Mouse (Mus musculus): ENCODE measurements around the gene Rsrp1. TPM values are rescaled to one million over a fixed set of nuclear protein-coding genes. Genes with fewer than 3 reads are reported as not detected.

Rsrp1 gene
- polyA plus RNA-seq, 1 experiment from 2014 or later = 512 TPM

DNA sequence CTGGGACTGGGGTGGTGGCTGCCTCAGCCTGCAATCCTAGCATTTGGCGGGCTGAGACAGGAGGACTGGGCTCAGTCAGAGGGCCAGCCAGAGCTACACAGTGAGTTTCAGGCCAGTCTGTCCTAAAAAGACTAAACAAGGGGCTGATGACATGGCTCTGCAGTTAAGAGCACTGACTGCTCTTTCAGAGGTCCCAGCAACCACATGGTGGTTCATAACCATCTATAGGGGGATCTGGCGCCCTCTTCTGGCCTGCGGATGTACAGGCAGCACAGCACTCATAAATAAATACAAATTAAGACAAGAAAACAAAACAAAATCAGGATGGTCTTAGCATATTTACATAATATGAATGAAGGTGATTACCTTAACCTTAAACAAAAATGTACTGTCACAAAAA is 10.0 kb upstream of the Rsrp1 start:
- Histone ChIP-seq H3K36me3 (peaks cover 34% of the 10 kb centered on the region), H3K27me3 (no peaks in the 10 kb centered on the region), H3K27ac (no peak overlapping the region), H3K9ac (no peak overlapping the region; the same call in 1 of the 2 replicates), H3K4me3 (peak overlapping the region; percentile 80; the same call in 1 of the 2 replicates), H3K4me2 (peak overlapping the region; percentile 71), H3K9me3 (no peaks in the 10 kb centered on the region), H3K4me1 (peaks cover 17% of the 10 kb centered on the region)
- ATAC-seq (ENCODE audit: insufficient number of reproducible peaks, insufficient read depth, low FRiP score, low TSS enrichment, low read depth) = no peak
- WGBS = 31% methylated on average over 3 of the region's 3 CpGs

DNA sequence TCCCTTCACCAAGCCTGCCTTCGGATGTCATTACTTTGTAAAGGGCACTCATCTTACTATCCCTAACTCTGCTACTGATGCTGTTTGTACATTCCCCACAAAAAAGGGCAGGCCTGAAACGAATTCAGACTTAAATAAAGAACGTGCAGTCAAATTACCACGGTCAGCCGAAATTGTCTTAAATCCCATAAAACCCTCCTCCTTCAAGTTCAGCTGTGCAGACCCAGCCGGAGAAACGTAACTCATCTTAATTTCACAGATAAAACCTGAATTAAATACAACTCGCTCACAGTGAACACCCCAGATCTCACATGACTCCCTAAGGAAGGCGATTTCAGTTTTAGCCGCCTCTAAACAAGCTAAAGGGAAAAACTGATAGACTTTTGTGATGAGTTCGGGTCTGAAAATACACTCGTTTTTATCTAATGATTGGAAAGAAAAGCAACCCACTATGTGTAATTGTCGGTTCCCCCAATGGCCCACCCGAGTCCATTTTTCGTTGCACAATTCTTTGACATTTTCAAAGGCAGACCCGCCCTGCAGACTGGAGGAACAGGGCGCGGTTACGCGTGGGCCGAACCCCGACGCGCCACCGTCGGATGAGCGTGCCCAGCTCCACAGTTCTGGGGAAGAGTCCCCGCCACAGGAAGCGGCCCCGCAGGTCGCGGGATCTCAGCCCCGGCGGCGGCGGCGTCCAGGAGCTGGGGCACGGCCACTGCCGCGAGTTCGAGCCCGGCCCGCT is 9.1 kb upstream of the Rsrp1 start:
- Histone ChIP-seq H3K4me1 (peaks cover 17% of the 10 kb centered on the region), H3K27ac (peak overlapping the region; percentile 94), H3K9me3 (no peaks in the 10 kb centered on the region), H3K4me3 (peak overlapping the region; percentile 80), H3K4me2 (peak overlapping the region; percentile 71), H3K27me3 (no peaks in the 10 kb centered on the region), H3K36me3 (peaks cover 25% of the 10 kb centered on the region), H3K9ac (peak overlapping the region; percentile 92)
- WGBS = under 1% methylated on average over 43 of the region's 43 CpGs
- peak; percentile 73 for ATAC-seq (ENCODE audit: insufficient number of reproducible peaks, insufficient read depth, low FRiP score, low TSS enrichment, low read depth)

DNA sequence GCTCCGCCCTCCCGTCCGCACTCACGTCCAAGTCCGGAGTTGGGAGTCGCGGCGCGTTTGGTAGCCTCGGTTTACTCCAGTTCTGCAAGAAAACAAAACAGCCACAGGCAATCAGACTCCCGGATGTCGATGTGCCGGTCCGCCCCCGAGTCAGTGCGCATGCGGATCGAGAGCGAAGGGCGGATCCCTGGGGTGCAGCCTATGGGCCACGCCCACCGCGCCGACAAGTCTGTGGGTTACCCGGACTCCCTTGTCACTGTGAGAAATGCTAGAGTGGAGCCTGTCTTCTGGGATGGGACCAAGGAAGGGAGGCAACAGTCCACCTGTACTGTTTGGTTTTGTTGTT is 8.6 kb upstream of the Rsrp1 start, which contains the start of gene Tmem50a:
Gene Tmem50a (minus strand): TSS at position 161 of the 346 bp plus-strand sequence.
- peak; percentile 89 for ATAC-seq (ENCODE audit: insufficient number of reproducible peaks, insufficient read depth, low FRiP score, low TSS enrichment, low read depth)
- H3K4me3 ChIP-seq = peak within 1 kb of the TSS; percentile 80
- peak within 1 kb of the TSS; percentile 92 for H3K9ac ChIP-seq
- peak within 1 kb of the TSS; percentile 94 for H3K27ac ChIP-seq
- under 1% methylated on average over 25 of the region's 25 CpGs for WGBS
- H3K4me2 ChIP-seq = peak within 1 kb of the TSS; percentile 71
- H3K4me1 ChIP-seq = peaks cover 17% of the 10 kb centered on the region
- H3K9me3 ChIP-seq = no peaks in the 10 kb centered on the region
- peaks cover 22% of the 10 kb centered on the region for H3K36me3 ChIP-seq
- H3K27me3 ChIP-seq = no peaks in the 10 kb centered on the region

DNA sequence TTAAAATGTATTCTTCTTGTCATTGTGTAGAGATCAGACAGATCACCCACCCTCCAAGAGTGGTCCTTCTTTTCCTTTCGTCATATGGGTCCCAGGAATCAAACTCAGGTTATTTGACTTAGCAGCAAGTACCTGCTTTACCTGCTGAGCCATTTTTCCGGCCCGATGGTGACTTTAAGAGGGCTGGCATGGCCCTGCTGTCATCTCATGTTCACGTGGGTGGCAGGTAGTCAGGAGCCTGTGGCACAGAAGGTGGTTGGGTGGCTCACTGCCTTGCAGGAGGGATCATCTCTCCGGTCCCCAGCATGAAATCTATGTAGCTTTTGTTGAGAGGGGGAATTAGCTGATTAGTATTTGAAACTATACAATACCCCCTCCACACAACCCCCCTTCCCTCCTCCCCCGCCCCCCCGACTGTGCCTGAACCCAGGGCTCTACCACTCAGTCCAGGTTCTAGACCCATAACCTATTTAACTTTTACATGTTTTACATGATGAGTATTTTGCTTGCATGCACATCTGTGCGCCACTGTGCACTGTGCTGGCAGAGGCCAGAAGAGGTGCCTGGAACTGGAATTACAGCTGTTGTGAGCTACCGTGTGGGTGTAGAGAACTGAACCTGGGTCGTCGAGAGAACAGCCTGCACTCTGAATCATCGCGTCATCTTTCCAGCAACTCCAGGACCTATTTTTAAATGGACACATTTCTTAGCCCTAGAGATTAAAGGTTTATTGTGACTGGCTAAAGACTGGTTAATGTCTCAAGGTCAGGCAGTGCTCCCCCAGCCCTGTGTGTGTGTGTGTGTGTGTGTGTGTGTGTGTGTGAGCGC is 8.0 kb upstream of the Rsrp1 start:
- H3K9me3 ChIP-seq = no peaks in the 10 kb centered on the region
- H3K27ac ChIP-seq = peak overlapping the region; percentile 29; the same call in 1 of the 2 replicates
- H3K9ac ChIP-seq = peak overlapping the region; percentile 92
- ATAC-seq (ENCODE audit: insufficient number of reproducible peaks, insufficient read depth, low FRiP score, low TSS enrichment, low read depth) = no peak
- H3K27me3 ChIP-seq = no peaks in the 10 kb centered on the region
- 57% methylated on average over 14 of the region's 14 CpGs for WGBS
- H3K4me3 ChIP-seq = peak overlapping the region; percentile 80
- H3K36me3 ChIP-seq = peaks cover 19% of the 10 kb centered on the region
- peak overlapping the region; percentile 71 for H3K4me2 ChIP-seq
- H3K4me1 ChIP-seq = peaks cover 17% of the 10 kb centered on the region

DNA sequence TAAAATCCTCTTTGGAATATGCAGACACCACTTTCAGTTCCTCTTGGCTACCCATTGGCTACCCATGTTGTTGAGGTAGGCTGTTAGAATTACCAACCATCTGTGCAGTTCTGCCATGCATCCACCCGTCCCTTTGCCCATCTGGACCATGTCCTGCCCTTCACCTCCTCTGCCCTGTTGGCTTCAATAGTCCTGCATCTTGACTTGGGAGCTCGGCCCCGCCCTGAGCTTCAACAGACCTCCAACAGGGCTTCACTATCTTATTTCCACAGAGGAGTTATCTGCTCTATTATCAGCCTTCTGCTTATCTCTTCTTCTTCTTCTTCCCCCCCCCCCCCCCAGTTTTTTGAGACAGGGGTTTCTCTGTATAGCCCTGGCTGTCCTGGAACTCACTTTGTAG is 6.2 kb upstream of the Rsrp1 start:
- H3K4me2 ChIP-seq = no peak overlapping the region
- no peak overlapping the region for H3K9ac ChIP-seq
- H3K4me3 ChIP-seq = no peak overlapping the region
- H3K27me3 ChIP-seq = no peaks in the 10 kb centered on the region
- H3K36me3 ChIP-seq = peaks cover 5% of the 10 kb centered on the region; the same call in 1 of the 2 replicates
- no peak overlapping the region for H3K27ac ChIP-seq
- no peak for ATAC-seq (ENCODE audit: insufficient number of reproducible peaks, insufficient read depth, low FRiP score, low TSS enrichment, low read depth)
- H3K9me3 ChIP-seq = no peaks in the 10 kb centered on the region
- H3K4me1 ChIP-seq = peaks cover 19% of the 10 kb centered on the region
- 80% methylated on average over 3 of the region's 3 CpGs for WGBS

DNA sequence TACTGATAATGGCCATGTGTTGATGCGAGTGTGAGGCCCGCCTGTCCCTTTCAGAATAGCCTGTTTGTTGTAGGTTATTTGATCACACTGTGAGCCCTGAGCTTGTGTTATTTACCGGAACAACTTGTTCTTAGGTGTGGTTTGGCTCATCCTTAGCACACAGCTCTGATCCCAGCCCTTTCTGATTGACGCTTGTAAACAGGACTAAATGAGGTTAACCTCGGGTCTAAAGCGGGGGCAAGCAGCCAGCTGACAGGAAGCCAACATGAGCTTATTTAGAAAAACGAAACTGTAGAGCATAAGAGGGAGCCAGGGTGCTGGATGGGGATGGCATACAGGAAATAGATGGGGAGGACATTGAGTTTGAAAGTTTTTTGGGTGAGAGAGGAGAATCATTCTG is 5.0 kb upstream of the Rsrp1 start:
- H3K4me1 ChIP-seq = peaks cover 19% of the 10 kb centered on the region
- H3K9me3 ChIP-seq = no peaks in the 10 kb centered on the region
- no peak overlapping the region for H3K4me2 ChIP-seq
- H3K27ac ChIP-seq = no peak overlapping the region
- H3K27me3 ChIP-seq = no peaks in the 10 kb centered on the region
- no peak overlapping the region for H3K9ac ChIP-seq
- H3K36me3 ChIP-seq = no peaks in the 10 kb centered on the region
- WGBS = 51% methylated on average over 7 of the region's 7 CpGs
- no peak for ATAC-seq (ENCODE audit: insufficient number of reproducible peaks, insufficient read depth, low FRiP score, low TSS enrichment, low read depth)
- no peak overlapping the region for H3K4me3 ChIP-seq

DNA sequence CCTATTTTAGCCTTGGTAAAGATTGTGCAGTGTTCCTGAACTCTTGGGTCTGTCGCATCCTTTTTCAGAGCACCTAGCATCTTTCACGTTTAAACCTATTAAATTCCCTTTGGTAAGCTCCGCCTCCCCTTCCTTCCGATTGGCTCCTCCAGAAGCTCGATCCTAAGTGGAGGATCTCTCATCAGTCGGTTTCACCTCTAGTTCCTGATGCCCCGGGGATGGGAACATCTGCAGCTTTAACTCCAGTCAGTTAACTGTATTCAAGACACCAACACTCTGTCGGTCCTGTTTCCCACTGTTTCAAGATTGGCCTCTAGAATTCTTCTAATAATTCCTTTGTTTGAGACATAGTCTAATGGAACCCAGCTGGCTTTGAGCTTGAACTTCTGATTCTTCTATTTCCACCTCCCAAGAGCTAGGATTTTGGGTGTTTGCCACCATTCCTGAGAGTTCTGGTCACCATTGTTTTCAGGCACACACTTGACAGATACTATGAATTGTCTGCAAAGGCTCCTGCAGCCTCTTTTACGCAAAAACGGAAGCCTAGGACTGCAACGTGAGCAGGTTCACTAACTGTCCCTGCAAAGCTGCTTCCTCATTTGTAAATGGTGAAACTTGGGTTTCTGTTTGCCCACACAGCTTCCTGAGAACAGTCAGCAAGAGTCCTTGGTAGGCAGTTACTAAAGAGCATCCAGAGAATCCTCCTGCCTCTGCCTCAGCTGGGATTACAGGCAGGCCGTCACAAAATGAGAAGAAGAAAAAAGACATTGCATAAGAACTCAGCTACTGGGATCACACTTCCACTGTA is 3.5 kb upstream of the Rsrp1 start:
- Histone ChIP-seq H3K27me3 (no peaks in the 10 kb centered on the region), H3K4me3 (no peak overlapping the region), H3K4me2 (no peak overlapping the region), H3K9me3 (no peaks in the 10 kb centered on the region), H3K27ac (no peak overlapping the region), H3K4me1 (peaks cover 12% of the 10 kb centered on the region), H3K9ac (no peak overlapping the region), H3K36me3 (no peaks in the 10 kb centered on the region)
- no peak for ATAC-seq (ENCODE audit: insufficient number of reproducible peaks, insufficient read depth, low FRiP score, low TSS enrichment, low read depth)
- WGBS = 39% methylated on average over 12 of the region's 12 CpGs

DNA sequence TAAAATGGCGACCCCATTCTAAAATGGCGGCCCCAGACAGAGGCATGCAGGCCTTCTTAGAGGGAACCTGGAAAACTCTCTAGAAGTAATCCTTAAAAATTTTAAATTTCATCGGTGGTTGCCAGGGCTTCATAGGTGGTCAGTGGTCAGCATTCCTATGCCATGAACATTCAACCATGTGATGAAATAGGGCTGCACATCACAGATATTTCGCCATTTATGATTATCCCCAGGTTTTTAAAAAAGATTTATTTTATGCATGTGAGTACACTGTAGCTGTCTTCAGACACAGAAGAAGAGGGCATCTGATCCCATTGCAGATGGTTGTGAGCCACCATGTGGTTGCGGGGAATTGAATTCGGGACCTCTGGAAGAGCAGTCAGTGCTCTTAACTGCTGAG is 2.8 kb upstream of the Rsrp1 start:
- Histone ChIP-seq H3K4me1 (peaks cover 13% of the 10 kb centered on the region), H3K27ac (no peak overlapping the region), H3K4me2 (no peak overlapping the region), H3K9ac (no peak overlapping the region), H3K27me3 (no peaks in the 10 kb centered on the region), H3K9me3 (no peaks in the 10 kb centered on the region), H3K4me3 (no peak overlapping the region), H3K36me3 (peaks cover 6% of the 10 kb centered on the region)
- WGBS = 94% methylated on average over 6 of the region's 6 CpGs
- ATAC-seq (ENCODE audit: insufficient number of reproducible peaks, insufficient read depth, low FRiP score, low TSS enrichment, low read depth) = no peak

DNA sequence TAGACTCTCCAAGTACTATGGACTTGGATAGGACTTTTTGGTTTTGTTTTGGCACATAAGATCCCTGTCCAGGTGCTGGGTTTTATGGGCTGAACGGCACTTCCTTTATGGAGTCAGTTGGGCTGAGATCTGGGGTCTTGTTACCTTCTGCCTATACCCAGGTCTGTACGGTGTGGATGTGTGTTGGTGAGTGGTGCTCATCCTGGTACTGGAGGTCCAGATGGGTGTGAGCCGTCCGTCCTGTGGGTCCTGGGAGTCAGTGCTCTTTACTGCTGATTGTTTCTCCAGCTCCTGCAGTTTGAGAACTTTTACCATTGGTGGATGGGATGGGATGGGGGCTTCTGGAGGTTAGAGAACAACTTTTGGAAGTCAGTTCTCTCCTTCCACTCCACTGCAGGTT is 1.7 kb upstream of the Rsrp1 start:
- H3K4me1 ChIP-seq = peaks cover 21% of the 10 kb centered on the region
- no peak overlapping the region for H3K4me2 ChIP-seq
- H3K9ac ChIP-seq = no peak overlapping the region
- 95% methylated on average over 4 of the region's 4 CpGs for WGBS
- no peak overlapping the region for H3K27ac ChIP-seq
- no peaks in the 10 kb centered on the region for H3K9me3 ChIP-seq
- ATAC-seq (ENCODE audit: insufficient number of reproducible peaks, insufficient read depth, low FRiP score, low TSS enrichment, low read depth) = no peak
- H3K4me3 ChIP-seq = no peak overlapping the region
- no peaks in the 10 kb centered on the region for H3K27me3 ChIP-seq
- H3K36me3 ChIP-seq = peaks cover 17% of the 10 kb centered on the region

DNA sequence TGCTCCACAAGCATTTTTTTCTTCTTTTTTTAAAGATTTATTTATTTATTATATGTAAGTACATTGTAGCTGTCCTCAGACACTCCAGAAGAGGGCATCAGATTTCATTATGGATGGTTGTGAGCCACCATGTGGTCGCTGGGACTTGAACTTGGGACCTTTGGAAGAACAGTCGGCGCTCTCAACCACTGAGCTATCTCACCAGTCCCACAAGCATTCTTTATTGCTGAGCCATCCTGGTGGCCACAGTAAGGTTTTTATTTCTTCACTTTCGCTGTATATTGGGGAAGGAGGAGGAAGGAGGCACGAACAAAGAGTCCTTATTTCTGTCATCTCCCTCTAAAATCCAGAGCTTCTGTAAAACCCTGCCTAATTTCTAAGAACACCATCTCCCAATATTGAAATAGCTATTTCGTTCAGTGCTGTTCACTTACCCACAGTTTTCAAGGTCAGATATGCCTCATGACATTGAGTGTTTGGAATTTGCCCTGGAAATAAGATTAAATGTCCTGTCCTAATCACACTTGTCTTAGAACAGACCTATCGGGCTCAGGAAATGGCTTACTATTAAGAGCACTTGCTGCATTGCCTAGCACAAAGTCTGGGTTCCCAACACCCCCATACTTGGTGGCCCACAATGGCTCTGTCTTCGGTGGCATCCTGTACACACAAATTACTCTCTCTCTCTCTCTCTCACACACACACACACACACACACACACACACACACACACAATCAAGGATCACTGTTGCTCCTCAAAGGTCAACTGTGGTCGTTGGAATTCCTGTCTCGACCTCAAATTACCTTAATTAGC is 1.1 kb upstream of the Rsrp1 start:
- H3K27ac ChIP-seq = peak overlapping the region; percentile 96
- peak overlapping the region; percentile 100 for H3K4me3 ChIP-seq

DNA sequence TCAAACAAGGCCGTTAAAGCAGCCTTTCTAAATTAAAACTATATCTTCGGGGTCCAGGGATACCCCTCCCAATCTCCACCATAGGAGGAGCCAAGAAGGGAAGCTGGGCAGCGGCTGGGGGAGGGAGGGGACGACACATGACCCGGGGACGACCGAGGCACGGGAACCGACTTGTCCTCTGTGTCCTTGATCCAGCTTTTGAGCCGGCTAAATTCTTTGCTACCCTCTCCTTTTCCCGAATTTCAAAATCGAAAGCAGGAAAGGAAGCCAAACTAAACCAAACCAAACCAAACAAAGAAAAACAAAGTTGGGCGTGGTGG is 507 bp upstream of the Rsrp1 start:
- Histone ChIP-seq H3K4me3 (peak overlapping the region; percentile 100), H3K36me3 (peaks cover 27% of the 10 kb centered on the region), H3K27me3 (no peaks in the 10 kb centered on the region), H3K4me2 (peak overlapping the region; percentile 69), H3K9ac (peak overlapping the region; percentile 99), H3K9me3 (no peaks in the 10 kb centered on the region), H3K27ac (peak overlapping the region; percentile 96), H3K4me1 (peaks cover 21% of the 10 kb centered on the region)
- WGBS = under 1% methylated on average over 13 of the region's 13 CpGs
- no peak for ATAC-seq (ENCODE audit: insufficient number of reproducible peaks, insufficient read depth, low FRiP score, low TSS enrichment, low read depth)

More for the DNA sequence above, 1.1 kb upstream of the Rsrp1 start:
- peak overlapping the region; percentile 69 for H3K4me2 ChIP-seq
- ATAC-seq (ENCODE audit: insufficient number of reproducible peaks, insufficient read depth, low FRiP score, low TSS enrichment, low read depth) = no peak
- H3K4me1 ChIP-seq = peaks cover 21% of the 10 kb centered on the region
- H3K9ac ChIP-seq = peak overlapping the region; percentile 99
- H3K36me3 ChIP-seq = peaks cover 21% of the 10 kb centered on the region
- WGBS = 54% methylated on average over 10 of the region's 10 CpGs
- no peaks in the 10 kb centered on the region for H3K27me3 ChIP-seq
- H3K9me3 ChIP-seq = no peaks in the 10 kb centered on the region

All from embryonic facial prominence, embryonic 13.5 days (tissue).